Mouse (Mus musculus) hindbrain, embryonic 11.5 days (tissue): Measurements from ENCODE around the gene AC141477.1. TPM values are rescaled to one million over a fixed set of nuclear protein-coding genes. Genes with fewer than 3 reads are reported as not detected.

Source experiments
- ATAC-seq: fragments of 200-750 bp; cut with Nextera tagmentation; 2 replicates; pipeline ENCODE4 v1.8.0; 2017; ENCODE audit warnings: mild to moderate bottlenecking, moderate TSS enrichment, moderate library complexity; ENCODE audit not compliant: low FRiP score
- DNase-seq: peaks from one replicate; pipeline ENCODE4 v3.0.0-alpha.2; 2015; ENCODE audit warnings: low spot score
- H3K27ac ChIP-seq: fragments of 300-500 bp; sonication (generic); 2 replicates; pipeline ENCODE4 v1.5.1; 2014; ENCODE audit warnings: mild to moderate bottlenecking, low read depth, low read length
- H3K27me3 ChIP-seq: fragments of 300-500 bp; sonication (generic); 2 replicates; pipeline ENCODE4 v1.6.1; 2014; ENCODE audit warnings: mild to moderate bottlenecking, low read length, moderate library complexity, mixed read lengths; ENCODE audit not compliant: control insufficient read depth, insufficient read depth
- H3K36me3 ChIP-seq: fragments of 300-500 bp; sonication (generic); 2 replicates; pipeline ENCODE4 v1.6.1; 2014; ENCODE audit warnings: mild to moderate bottlenecking, low read length, moderate library complexity, mixed read lengths; ENCODE audit not compliant: control insufficient read depth, insufficient read depth
- H3K4me1 ChIP-seq: fragments of 300-500 bp; sonication (generic); replicated peaks from 2 replicates; pipeline ENCODE4 v1.6.1; 2014; ENCODE audit warnings: low read length, mixed read lengths; ENCODE audit not compliant: control insufficient read depth, insufficient read depth
- H3K4me2 ChIP-seq: fragments of 300-500 bp; sonication (generic); replicated peaks from 2 replicates; pipeline ENCODE4 v1.6.1; 2014; ENCODE audit warnings: mild to moderate bottlenecking, low read depth, low read length
- H3K4me3 ChIP-seq: fragments of 300-500 bp; sonication (generic); 2 replicates; pipeline ENCODE4 v1.5.1; 2014; ENCODE audit warnings: low read depth, low read length
- H3K9ac ChIP-seq: fragments of 300-500 bp; sonication (generic); 2 replicates; pipeline ENCODE4 v1.6.1; 2014; ENCODE audit warnings: low read depth, low read length
- H3K9me3 ChIP-seq: fragments of 300-500 bp; sonication (generic); 2 replicates; pipeline ENCODE4 v1.6.1; 2016; ENCODE audit warnings: low read length; ENCODE audit not compliant: control insufficient read depth
- WGBS: fragments of 180-500 bp; shearing (Covaris S2); extraction: QIAGEN DNeasy Blood & Tissue Kit; methylation state at CpG from one replicate; pipeline ENCODE4 v1.1.7; 2014; 5-methylcytosine and 5-hydroxymethylcytosine counted together
- polyA plus RNA-seq: library from polyadenylated mRNA; unstranded; fragments of >200 nt; fragmentation: Nextera tagmentation; extraction: Ambion mirVana; gene quantifications from 2 replicates; pipeline ENCODE4 v1.2.1, GENCODE M21; 2014

The AC141477.1 gene
- polyA plus RNA-seq, 1 experiment from 2014 or later = not detected

DNA sequence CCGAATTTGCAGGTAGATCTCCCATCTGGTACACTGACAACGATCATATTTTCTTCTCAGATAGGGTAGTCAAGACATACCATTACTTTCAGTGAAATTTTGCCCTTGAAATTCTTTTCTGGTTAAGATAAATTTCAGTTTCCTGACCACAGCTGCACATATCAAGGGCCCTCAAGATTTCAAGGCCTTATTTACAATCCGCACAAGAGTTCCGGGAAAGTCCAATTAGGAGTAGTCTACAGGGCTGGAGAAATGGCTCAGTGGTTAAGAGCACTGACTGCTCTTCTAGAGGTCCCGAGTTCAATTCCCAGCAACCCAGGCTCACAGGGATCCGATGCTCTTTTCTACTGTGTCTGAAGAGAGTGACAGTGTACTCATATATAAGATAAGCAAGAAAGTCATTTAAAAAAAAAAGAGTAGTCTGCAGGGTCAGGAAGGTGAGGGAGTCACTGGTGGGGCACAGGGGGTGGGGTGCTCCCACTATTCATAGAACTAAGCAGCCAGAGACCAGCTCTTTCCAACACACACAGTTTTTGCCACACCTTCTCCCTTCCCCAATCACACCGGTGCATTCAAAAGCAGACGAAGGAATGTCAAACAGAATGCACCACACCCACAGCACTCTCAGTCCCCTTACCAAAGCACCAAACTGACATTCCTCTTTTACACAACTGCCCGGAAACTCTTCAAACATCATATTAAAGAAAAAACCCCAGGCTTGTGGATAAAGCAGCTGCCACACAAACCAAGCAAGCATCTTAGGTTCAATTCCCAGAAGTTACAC, 945 bp downstream of the AC141477.1 start:
- H3K27ac ChIP-seq = no peak overlapping the region
- no peak overlapping the region for H3K4me2 ChIP-seq
- H3K27me3 ChIP-seq = no peaks in the 10 kb centered on the region
- no peak for DNase-seq
- H3K9ac ChIP-seq = no peak overlapping the region
- ATAC-seq = no peak
- 95% methylated on average over 9 of the region's 9 CpGs for WGBS
- peaks cover 8% of the 10 kb centered on the region for H3K36me3 ChIP-seq
- no peaks in the 10 kb centered on the region for H3K9me3 ChIP-seq
- no peak overlapping the region for H3K4me3 ChIP-seq
- H3K4me1 ChIP-seq = peaks cover 5% of the 10 kb centered on the region; the same call in 1 of the 2 replicates

DNA sequence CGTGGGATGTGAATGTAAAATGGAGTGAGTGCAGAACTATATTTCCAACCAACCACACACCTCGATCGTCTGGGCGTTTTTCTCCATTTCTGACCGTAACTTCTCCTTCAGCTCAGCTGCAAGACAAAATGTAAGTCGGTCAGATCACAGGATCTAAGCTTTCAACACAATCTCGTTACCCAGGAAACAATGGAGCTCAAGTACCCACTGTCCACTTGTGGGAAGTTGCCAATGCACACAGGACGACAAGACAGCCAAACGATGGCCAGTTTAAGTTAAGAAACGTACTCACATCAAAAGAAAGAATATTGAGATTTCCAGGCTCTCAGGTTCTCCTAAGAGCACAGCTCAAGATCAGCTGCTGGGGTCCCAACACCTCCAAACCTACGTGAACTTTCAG, 6.3 kb downstream of the AC141477.1 start:
- no peak for ATAC-seq
- Histone ChIP-seq H3K9me3 (no peaks in the 10 kb centered on the region), H3K27me3 (no peaks in the 10 kb centered on the region), H3K4me2 (no peak overlapping the region), H3K36me3 (peaks cover 23% of the 10 kb centered on the region), H3K9ac (no peak overlapping the region), H3K27ac (no peak overlapping the region), H3K4me1 (no peaks in the 10 kb centered on the region), H3K4me3 (no peak overlapping the region)
- DNase-seq = no peak
- 96% methylated on average over 11 of the region's 11 CpGs for WGBS

DNA sequence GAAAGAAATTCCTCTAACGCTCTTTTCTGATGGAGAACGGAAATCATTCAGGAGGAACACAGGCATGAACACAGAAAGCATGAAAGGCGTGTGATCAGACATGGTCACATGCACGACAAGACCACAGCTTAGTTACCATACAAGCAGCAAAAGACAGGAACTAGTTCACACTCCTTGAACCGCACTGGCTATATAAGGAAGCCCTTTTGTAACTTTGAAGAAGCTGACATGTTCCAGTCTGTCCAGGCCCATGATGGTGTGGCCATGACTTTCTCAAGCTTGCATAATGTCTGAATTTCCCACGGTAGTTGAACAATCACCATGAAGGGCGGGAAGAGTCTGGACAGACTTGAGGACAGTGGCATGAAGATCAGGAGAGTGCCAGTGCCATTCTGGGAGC, 14.6 kb downstream of the AC141477.1 start:
- Histone ChIP-seq H3K4me3 (no peak overlapping the region), H3K9ac (no peak overlapping the region), H3K4me1 (no peaks in the 10 kb centered on the region), H3K27me3 (no peaks in the 10 kb centered on the region), H3K27ac (no peak overlapping the region), H3K9me3 (no peaks in the 10 kb centered on the region), H3K4me2 (no peak overlapping the region), H3K36me3 (peaks cover 18% of the 10 kb centered on the region)
- 97% methylated on average over 7 of the region's 7 CpGs for WGBS
- no peak for DNase-seq
- ATAC-seq = no peak

DNA sequence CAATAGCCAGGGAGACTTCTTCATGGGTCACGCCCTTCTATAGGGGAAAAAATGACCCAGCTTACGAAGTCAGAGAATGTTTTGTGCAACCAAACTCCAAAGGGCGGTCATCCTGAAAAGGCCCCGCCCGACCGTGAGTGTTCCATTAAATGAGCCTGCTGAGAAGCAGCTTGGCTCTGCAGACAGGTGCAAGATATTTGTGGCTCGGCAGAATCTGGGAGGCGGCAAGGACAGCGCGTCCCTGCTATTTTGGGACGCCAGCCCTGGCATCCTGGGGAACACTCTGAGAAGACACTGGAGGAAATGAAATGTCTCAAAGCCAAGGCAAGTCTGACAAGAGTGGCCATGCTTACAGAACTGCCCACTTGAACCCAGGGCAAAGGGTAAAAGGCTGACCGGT, 23.4 kb downstream of the AC141477.1 start:
- ATAC-seq (no peak), DNase-seq (no peak)
- no peak overlapping the region for H3K4me2 ChIP-seq
- whole genome bisulfite sequencing = 86% methylated on average over 12 of the region's 12 CpGs
- H3K27ac ChIP-seq = no peak overlapping the region
- H3K9me3 ChIP-seq = no peaks in the 10 kb centered on the region
- no peak overlapping the region for H3K9ac ChIP-seq
- no peaks in the 10 kb centered on the region for H3K4me1 ChIP-seq
- no peaks in the 10 kb centered on the region for H3K27me3 ChIP-seq
- no peak overlapping the region for H3K4me3 ChIP-seq
- peaks cover 7% of the 10 kb centered on the region for H3K36me3 ChIP-seq

DNA sequence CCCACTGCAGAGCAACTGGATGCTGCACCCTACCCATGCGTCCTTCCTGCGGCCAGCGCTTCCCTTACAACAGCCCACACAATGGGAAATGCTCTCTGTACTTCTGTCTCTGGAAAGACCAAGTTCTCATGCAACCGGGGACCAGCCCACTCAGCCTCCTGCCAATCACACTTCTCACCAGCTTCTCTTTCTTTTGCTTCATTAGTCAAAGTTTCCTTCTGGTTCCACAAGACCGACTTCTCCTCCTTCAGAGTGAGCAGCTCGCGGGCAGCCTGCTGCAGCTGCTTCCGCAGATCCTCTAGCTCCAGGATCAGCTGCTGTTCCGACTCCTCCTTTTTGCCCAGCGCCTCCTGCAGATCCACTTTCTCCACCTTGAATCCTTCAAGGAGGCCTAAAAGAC, 31.7 kb downstream of the AC141477.1 start:
- no peak overlapping the region for H3K27ac ChIP-seq
- ATAC-seq (no peak), DNase-seq (no peak)
- no peak overlapping the region for H3K4me2 ChIP-seq
- no peaks in the 10 kb centered on the region for H3K4me1 ChIP-seq
- H3K4me3 ChIP-seq = no peak overlapping the region
- no peaks in the 10 kb centered on the region for H3K27me3 ChIP-seq
- 89% methylated on average over 10 of the region's 10 CpGs for WGBS
- no peak overlapping the region for H3K9ac ChIP-seq
- peaks cover 24% of the 10 kb centered on the region for H3K36me3 ChIP-seq
- no peaks in the 10 kb centered on the region for H3K9me3 ChIP-seq

DNA sequence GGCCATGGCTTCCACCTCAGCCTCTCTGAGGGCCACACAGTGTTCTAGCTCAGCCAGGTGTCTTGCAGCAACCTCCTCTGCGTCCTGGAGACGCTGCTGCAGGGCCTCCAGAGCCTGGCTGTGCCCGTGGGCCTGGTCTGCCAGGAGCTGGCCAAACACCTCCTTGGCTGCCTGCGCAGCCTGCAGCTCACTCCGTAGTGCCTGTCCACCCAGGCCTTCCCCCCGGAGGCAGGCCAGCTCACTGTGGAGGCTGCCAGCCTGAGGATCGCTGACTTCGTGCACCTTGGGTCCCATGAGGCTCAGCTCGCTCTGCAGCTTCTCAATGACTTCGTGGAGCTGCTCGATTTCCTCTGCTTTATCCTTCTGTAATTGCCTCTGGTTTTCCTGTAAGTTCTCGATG, 47.6 kb downstream of the AC141477.1 start:
- no peaks in the 10 kb centered on the region for H3K4me1 ChIP-seq
- H3K36me3 ChIP-seq = peaks cover 11% of the 10 kb centered on the region; the same call in 1 of the 2 replicates
- H3K9ac ChIP-seq = no peak overlapping the region
- no peaks in the 10 kb centered on the region for H3K27me3 ChIP-seq
- WGBS = 93% methylated on average over 12 of the region's 12 CpGs
- H3K4me3 ChIP-seq = no peak overlapping the region
- H3K4me2 ChIP-seq = no peak overlapping the region
- DNase-seq (no peak), ATAC-seq (no peak)
- no peaks in the 10 kb centered on the region for H3K9me3 ChIP-seq
- no peak overlapping the region for H3K27ac ChIP-seq

DNA sequence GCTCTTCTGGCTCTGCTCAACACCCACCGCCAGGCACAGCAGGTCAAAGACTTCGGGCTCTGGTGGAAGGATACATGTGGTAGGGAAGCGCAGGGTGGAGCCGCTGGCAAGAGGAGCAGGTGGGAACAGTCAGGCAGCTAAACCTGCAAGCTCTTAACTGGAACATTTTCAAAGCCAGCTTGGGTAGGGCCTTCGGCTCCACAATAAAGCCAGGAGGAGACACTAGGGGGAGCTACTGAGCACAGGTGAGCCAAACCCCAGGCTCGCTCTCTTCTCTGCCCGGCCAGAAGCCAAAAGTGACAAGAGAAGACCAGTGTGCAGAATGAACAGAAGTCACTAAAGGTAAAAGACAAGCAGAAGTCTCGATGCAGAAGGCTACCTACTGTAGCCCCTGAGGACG, 48.5 kb downstream of the AC141477.1 start:
- 87% methylated on average over 9 of the region's 9 CpGs for WGBS
- peak; percentile 62 for DNase-seq

DNA sequence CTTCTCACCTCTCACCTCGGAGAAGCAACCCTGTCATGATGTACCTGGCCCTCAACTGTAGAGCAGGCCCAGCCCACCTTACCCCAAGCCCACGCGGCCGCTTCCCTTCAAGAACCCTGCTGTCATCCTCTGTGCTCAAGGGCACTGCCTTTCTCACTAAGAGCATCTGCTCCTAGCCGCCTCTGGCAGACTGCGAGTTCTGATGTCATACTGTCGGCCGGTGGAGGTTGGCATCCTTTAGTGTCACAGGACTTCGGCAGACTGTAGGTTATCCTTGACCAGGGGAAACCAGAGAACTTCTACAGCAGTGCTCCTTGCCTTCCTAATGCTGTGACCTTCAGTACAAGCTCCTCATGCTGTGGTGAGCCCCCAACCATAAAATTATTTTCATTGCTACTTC, 49.1 kb downstream of the AC141477.1 start:
- no peak overlapping the region for H3K4me2 ChIP-seq
- DNase-seq = no peak
- peaks cover 11% of the 10 kb centered on the region; the same call in 1 of the 2 replicates for H3K36me3 ChIP-seq
- no peaks in the 10 kb centered on the region for H3K4me1 ChIP-seq
- no peak overlapping the region for H3K4me3 ChIP-seq
- no peak for ATAC-seq
- WGBS = 94% methylated on average over 9 of the region's 9 CpGs
- H3K27ac ChIP-seq = no peak overlapping the region
- no peaks in the 10 kb centered on the region for H3K27me3 ChIP-seq
- H3K9me3 ChIP-seq = no peaks in the 10 kb centered on the region
- no peak overlapping the region for H3K9ac ChIP-seq

More for the DNA sequence above, 48.5 kb downstream of the AC141477.1 start:
- no peaks in the 10 kb centered on the region for H3K27me3 ChIP-seq
- no peak for ATAC-seq
- H3K36me3 ChIP-seq = peaks cover 11% of the 10 kb centered on the region; the same call in 1 of the 2 replicates
- H3K9me3 ChIP-seq = no peaks in the 10 kb centered on the region
- no peak overlapping the region for H3K4me3 ChIP-seq
- H3K4me1 ChIP-seq = no peaks in the 10 kb centered on the region
- no peak overlapping the region for H3K9ac ChIP-seq
- no peak overlapping the region for H3K27ac ChIP-seq
- H3K4me2 ChIP-seq = no peak overlapping the region
